Mouse (Mus musculus) skeletal muscle tissue, adult 2 months (tissue): ENCODE measurements at regions not wholly inside any gene's neighbourhood (a gene's known extent, or its start where the extent isn't known, plus 50 kb on each side); places are given as distances from the start of the nearest gene placed in this dataset.

ENCODE experiments used
- DNase-seq: peaks from one replicate; pipeline ENCODE4 v3.0.0-alpha.2; 2012; ENCODE audit warnings: low read depth, low spot score

DNA sequence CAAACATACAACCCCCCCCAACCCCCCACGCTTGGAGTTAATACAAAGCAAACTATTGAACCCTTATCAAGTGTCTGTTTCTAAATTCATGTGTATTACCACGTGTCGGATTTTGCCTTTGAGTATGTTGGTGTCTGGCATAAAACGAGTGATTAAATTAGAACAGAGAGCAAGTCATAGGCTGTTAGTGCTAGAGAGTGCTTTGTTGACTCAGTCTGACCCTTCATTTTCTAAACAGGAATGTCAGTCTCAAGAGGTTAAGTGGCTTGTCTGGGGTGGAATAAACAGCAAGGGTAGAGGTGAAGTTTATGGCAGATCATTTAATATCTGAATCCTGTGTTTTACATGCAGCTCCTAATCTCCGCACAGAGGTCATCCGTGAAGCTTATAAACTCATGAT lies 104.1 kb downstream of the Uchl5 start:
- DNase-seq = no peak

DNA sequence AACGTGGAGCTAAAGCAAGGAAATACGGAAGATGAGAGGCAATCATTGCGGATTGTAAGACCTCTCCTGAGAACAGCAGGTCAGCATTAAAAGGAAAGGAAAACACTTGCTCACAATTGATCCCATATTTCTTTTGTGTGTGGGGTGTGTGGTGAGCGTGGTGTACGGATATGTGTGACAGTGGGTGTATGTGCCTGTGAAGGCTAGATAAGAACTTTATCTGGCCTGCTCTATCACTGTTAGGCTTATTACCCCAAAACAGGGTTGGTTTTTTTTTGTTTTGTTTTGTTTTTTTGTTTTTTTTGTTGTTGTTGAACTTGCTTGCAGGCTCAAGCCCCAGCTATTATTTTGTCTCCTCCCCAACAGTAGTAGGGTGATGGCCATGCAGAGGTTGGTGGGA lies 102.5 kb downstream of the Uchl5 start:
- no peak for DNase-seq

DNA sequence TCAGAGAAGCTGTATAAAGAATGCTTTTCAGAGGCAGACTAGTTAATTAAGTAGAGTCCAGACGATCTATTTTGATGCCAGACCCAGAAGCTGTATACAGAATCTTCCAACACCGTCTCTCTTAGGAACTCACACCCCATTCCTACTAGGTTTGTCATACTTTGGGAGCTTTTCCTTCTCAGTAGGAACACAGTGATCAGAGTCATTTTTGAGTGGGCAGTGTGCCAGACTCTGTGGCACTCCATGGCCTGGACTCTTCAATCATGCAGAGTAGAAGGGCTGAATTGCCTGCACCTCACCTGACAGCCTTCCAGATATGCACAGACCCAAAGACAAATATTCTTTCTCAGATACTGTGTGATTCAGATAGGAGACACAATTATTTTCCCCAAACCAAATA lies 101.2 kb downstream of the Uchl5 start:
- no peak for DNase-seq

DNA sequence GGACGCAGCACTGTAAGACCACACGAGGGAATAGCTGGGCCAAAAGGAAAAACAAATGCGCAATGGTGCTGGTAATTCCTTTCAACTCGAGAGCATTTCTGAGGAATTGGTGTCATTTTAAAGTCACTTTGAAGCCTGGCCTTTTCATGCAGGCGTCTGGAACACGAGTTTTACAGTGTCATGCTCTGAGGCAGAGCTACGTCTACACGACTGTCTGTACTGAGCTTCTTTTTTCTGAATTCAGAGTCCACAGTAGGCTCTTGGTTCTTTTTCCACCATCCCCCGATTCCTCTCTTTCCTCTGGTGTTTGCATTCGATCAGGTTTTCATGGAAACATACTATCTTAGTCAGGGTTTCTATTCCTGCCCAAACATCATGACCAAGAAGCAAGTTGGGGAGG lies 83.2 kb downstream of the Uchl5 start:
- DNase-seq = no peak

DNA sequence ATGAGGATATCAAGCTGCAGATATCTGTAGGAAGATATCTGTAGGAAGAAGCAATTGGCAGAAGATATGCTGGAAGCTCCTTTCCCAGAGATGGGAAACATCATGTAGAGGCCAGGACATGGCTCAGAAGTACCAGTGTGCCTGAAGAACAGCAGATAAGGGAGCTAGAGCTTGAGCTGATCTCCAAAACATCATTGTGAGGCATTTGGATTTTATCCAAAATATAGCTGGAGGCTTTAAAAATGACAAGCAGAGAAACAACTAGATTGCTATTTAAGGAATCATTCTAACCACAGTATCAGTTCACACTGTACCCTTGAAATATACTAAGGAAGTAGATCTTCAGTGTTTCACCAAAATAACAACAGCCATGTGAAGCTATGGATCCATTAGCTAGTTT lies 81.5 kb downstream of the Uchl5 start:
- no peak for DNase-seq
